Mouse (Mus musculus) limb, embryonic 12.5 days (tissue): ENCODE data around the gene Plce1. TPM values are rescaled to one million over a fixed set of nuclear protein-coding genes. Genes with fewer than 3 reads are reported as not detected.

Experiments used
- ATAC-seq: fragments of 200-750 bp; cut with Nextera tagmentation; 2 replicates; pipeline ENCODE4 v1.8.0; 2017; ENCODE audit warnings: low read depth, moderate TSS enrichment; ENCODE audit not compliant: insufficient number of reproducible peaks, insufficient read depth, low FRiP score, low TSS enrichment
- H3K27ac ChIP-seq: fragments of 300-500 bp; sonication (generic); 2 replicates; pipeline ENCODE4 v1.5.1; 2016; ENCODE audit warnings: mild to moderate bottlenecking, moderate library complexity
- H3K27me3 ChIP-seq: fragments of 300-500 bp; sonication (generic); 2 replicates; pipeline ENCODE4 v1.6.1; 2016; ENCODE audit warnings: mild to moderate bottlenecking, moderate library complexity
- H3K36me3 ChIP-seq: fragments of 300-500 bp; sonication (generic); 2 replicates; pipeline ENCODE4 v1.6.1; 2016; ENCODE audit warnings: mild to moderate bottlenecking, moderate library complexity
- H3K4me1 ChIP-seq: fragments of 300-500 bp; sonication (generic); replicated peaks from 2 replicates; pipeline ENCODE4 v1.6.1; 2016
- H3K4me2 ChIP-seq: fragments of 300-500 bp; sonication (generic); 2 replicates; pipeline ENCODE4 v1.6.1; 2016; ENCODE audit warnings: mild to moderate bottlenecking, moderate library complexity
- H3K4me3 ChIP-seq: fragments of 300-500 bp; sonication (generic); replicated peaks from 2 replicates; pipeline ENCODE4 v1.5.1; 2016; ENCODE audit warnings: mild to moderate bottlenecking
- H3K9ac ChIP-seq: fragments of 300-500 bp; sonication (generic); replicated peaks from 2 replicates; pipeline ENCODE4 v1.6.1; 2016; ENCODE audit warnings: mild to moderate bottlenecking, moderate library complexity
- H3K9me3 ChIP-seq: fragments of 300-500 bp; sonication (generic); 2 replicates; pipeline ENCODE4 v1.6.1; 2016; ENCODE audit warnings: mild to moderate bottlenecking, moderate library complexity
- WGBS: fragments of 180-500 bp; shearing (Covaris S2); methylation state at CpG from one replicate; pipeline ENCODE4 v1.1.7; 2016; 5-methylcytosine and 5-hydroxymethylcytosine counted together
- polyA plus RNA-seq: library from polyadenylated mRNA; unstranded; fragments of >200 nt; fragmentation: Nextera tagmentation; extraction: Ambion mirVana; gene quantifications from 2 replicates; pipeline ENCODE4 v1.2.1, GENCODE M21; 2016

The Plce1 gene
- polyA plus RNA-seq, result 6.7 and 7.1 TPM in 2 replicates

DNA sequence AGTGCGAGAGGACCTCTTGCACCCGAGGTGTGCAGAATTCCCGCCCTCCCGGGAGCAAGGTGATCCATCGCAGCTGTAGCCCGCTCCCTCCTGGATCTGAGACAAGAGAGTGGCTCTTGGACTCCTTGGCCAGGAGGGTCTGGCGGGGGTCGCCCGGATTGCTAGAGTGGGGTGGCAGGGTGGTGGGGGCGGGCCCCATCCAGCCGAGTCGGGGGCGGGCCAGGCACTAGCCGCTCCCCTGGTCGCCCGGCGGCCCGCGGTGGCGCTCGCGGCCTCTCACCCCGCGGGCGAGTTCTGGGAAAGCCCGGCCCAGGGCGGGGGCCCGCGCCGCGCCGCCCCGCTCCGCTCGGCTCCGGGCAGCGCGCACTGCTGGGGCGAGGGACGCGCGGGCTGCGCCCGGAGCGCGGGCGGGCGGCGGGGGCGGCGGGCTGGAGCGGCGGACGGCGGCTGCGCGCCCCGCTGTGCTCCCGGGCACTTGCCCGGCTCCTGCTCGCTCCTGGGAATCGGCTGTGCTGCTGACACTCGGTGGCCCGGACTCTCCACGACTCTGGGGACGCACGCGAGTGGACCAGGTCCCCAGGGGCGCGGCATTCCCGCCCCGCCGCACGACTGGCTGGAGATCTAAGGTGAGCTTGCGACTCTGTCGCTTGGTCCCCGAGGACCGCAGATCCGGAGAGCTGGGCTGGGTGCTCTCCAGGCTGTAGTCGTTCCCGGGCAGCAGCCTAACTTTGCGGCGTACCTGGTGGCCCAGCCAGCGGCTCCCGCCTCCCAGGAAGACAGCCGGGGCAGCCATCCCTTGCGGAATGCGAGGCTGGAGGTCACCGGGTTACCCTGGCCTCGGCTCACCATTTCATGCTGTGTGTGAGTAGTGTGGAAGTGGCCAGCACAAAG lies at the start of gene Plce1:
Gene Plce1 (plus strand): TSS at position 379 of the 891 bp plus-strand sequence.
- peak within 1 kb of the TSS; percentile 81 for H3K9ac ChIP-seq
- peak within 1 kb of the TSS; percentile 80 for H3K4me3 ChIP-seq
- H3K9me3 ChIP-seq, result no peaks in the 10 kb centered on the region
- peak within 1 kb of the TSS; percentile 73 for H3K27ac ChIP-seq
- H3K4me1 ChIP-seq, result peaks cover 56% of the 10 kb centered on the region
- peak; percentile 60 for ATAC-seq
- peaks cover 10% of the 10 kb centered on the region for H3K27me3 ChIP-seq
- H3K4me2 ChIP-seq, result peak within 1 kb of the TSS; percentile 86
- under 1% methylated on average over 41 of the region's 90 CpGs for WGBS
- no peaks in the 10 kb centered on the region for H3K36me3 ChIP-seq

DNA sequence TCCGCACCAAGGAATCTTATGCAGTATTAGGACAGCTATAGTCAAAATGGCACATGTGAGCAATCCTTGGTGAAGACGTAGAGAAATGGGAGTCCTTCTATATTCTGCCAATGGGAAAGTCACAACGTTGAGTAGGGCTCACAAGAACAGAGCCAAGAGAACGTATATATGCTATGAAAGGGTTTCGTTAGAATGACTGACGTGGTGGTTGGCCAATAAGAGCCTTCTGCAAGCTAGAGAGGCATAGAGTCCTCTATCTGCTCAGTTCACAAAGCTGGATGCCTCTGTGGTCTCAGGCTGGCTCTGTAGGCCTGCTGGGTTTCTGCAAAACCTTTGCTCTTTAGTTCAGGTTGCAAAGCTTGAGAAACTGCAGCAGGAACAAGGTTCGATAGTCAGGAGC lies 49.6 kb upstream of the Plce1 start:
- ATAC-seq, result no peak

DNA sequence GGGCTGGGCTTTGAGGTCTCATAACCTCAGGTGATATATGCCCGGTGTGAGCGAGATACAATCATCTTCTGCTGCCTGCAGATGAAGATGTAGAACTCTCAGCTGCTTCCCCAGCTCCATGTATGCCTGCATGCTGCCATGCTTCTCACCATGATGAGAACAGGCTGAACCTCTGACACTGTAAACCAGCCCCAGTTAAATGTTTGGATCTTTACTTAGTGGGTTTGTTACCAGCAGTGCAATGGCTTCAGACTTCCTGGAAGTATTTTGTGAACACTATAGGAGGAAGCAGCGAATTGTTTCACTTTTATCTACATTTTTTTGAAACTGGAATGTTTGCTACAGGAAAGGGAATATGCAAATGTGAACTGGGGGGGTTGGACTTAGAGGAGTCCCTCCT lies 48.9 kb upstream of the Plce1 start:
- Histone ChIP-seq H3K4me2 (no peak overlapping the region), H3K4me1 (no peaks in the 10 kb centered on the region), H3K27ac (no peak overlapping the region), H3K4me3 (no peak overlapping the region), H3K9me3 (peaks cover 6% of the 10 kb centered on the region; the same call in 1 of the 2 replicates), H3K9ac (no peak overlapping the region), H3K36me3 (no peaks in the 10 kb centered on the region), H3K27me3 (no peaks in the 10 kb centered on the region)
- WGBS, result 82% methylated on average over 3 of the region's 3 CpGs
- no peak for ATAC-seq

More for the DNA sequence above, 49.6 kb upstream of the Plce1 start:
- no peaks in the 10 kb centered on the region for H3K4me1 ChIP-seq
- 72% methylated on average over 7 of the region's 7 CpGs for WGBS
- no peak overlapping the region for H3K4me2 ChIP-seq
- H3K27ac ChIP-seq, result no peak overlapping the region
- H3K4me3 ChIP-seq, result no peak overlapping the region
- H3K27me3 ChIP-seq, result no peaks in the 10 kb centered on the region
- peaks cover 6% of the 10 kb centered on the region; the same call in 1 of the 2 replicates for H3K9me3 ChIP-seq
- H3K36me3 ChIP-seq, result no peaks in the 10 kb centered on the region
- no peak overlapping the region for H3K9ac ChIP-seq

DNA sequence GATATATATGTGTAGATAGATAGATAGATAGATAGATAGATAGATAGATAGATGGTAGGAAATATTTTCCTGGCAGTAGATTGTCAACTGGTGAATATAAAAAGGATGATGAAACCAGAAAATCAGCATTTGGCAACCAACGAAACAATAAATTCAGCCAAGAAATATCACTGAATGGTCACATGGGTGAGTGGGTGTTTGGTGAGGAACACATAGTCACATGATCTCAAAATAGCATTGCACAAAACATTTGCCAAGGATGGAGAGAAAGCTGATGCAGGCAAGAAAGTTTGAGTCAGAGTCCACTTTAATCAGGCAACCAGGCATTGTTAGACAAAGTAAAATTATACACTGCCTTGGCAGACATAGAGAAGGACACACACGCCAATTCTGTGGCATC lies 47.5 kb upstream of the Plce1 start:
- no peak overlapping the region for H3K4me3 ChIP-seq
- WGBS, result 86% methylated on average over 2 of the region's 2 CpGs
- no peaks in the 10 kb centered on the region for H3K27me3 ChIP-seq
- H3K9ac ChIP-seq, result no peak overlapping the region
- no peak overlapping the region for H3K27ac ChIP-seq
- no peak for ATAC-seq
- H3K4me2 ChIP-seq, result no peak overlapping the region
- peaks cover 6% of the 10 kb centered on the region; the same call in 1 of the 2 replicates for H3K9me3 ChIP-seq
- no peaks in the 10 kb centered on the region for H3K36me3 ChIP-seq
- H3K4me1 ChIP-seq, result no peaks in the 10 kb centered on the region

DNA sequence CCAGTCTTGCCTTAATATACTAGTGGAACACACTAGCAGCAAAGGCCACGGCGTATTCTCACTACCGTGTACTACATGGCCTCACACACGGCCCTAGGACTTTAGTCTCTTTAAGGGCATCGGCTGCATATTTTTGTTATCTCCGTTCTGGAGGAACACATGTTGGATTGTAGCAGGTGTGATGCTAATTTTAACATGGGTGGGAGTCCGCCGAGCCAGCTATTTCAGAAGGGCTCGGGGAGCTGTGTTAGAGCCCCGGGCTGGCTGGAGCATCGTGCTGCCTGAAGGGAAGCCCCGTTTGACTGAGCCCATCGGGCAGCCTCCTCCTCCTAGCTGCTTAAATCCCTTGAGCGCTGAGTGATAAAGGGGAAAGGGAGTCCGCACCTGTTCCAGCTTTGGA lies 45.7 kb upstream of the Plce1 start:
- no peaks in the 10 kb centered on the region for H3K4me1 ChIP-seq
- H3K36me3 ChIP-seq, result no peaks in the 10 kb centered on the region
- ATAC-seq, result no peak
- H3K27ac ChIP-seq, result no peak overlapping the region
- no peak overlapping the region for H3K9ac ChIP-seq
- no peak overlapping the region for H3K4me2 ChIP-seq
- 88% methylated on average over 15 of the region's 15 CpGs for WGBS
- H3K9me3 ChIP-seq, result peaks cover 6% of the 10 kb centered on the region; the same call in 1 of the 2 replicates
- no peak overlapping the region for H3K4me3 ChIP-seq
- H3K27me3 ChIP-seq, result no peaks in the 10 kb centered on the region

DNA sequence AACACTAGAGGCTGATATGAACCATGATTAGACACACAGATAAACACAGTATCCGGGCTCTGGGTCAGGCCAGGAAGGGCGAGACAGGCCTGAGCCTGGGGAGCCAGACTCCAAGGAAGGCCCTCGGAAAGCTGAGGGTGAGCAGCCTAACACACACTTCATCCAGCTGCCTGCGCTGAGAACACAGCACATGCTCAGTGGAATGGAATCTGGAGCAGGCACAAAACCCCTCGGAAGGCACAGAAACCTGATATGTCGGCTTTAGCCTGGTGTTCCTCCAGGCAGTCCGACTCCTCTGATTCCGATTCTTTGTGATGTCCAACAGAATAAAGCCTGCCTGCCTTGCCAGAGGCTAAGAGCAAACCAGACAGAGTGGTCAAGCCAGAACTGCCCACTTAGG lies 39.0 kb upstream of the Plce1 start:
- Histone ChIP-seq H3K27ac (no peak overlapping the region), H3K9ac (no peak overlapping the region), H3K4me2 (no peak overlapping the region), H3K4me1 (no peaks in the 10 kb centered on the region), H3K36me3 (no peaks in the 10 kb centered on the region), H3K27me3 (no peaks in the 10 kb centered on the region), H3K4me3 (no peak overlapping the region), H3K9me3 (no peaks in the 10 kb centered on the region)
- 48% methylated on average over 8 of the region's 8 CpGs for WGBS
- ATAC-seq, result no peak

DNA sequence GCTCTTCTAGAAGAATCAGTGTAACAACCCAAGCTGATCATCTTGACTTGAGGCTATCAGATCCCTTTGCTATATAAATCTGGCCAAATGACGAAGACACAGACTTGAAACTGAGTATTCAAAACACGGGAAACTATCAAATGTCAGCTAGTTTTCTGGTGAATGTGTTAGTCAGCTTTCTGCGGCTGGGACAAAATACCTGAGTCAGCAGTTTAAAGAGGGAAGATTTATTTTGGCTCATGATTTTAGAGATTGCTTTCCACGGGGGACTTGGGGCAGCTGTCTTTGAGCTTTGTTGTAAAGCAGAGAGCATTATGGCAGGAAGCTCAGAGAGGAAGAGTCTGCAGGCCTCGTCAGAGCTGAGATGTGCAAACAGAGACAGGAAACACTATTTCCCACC lies 35.2 kb upstream of the Plce1 start:
- H3K9me3 ChIP-seq, result no peaks in the 10 kb centered on the region
- WGBS, result 69% methylated on average over 5 of the region's 5 CpGs
- H3K27me3 ChIP-seq, result no peaks in the 10 kb centered on the region
- ATAC-seq, result no peak
- H3K4me3 ChIP-seq, result no peak overlapping the region
- H3K9ac ChIP-seq, result no peak overlapping the region
- no peaks in the 10 kb centered on the region for H3K4me1 ChIP-seq
- no peak overlapping the region for H3K27ac ChIP-seq
- H3K36me3 ChIP-seq, result no peaks in the 10 kb centered on the region
- H3K4me2 ChIP-seq, result no peak overlapping the region

DNA sequence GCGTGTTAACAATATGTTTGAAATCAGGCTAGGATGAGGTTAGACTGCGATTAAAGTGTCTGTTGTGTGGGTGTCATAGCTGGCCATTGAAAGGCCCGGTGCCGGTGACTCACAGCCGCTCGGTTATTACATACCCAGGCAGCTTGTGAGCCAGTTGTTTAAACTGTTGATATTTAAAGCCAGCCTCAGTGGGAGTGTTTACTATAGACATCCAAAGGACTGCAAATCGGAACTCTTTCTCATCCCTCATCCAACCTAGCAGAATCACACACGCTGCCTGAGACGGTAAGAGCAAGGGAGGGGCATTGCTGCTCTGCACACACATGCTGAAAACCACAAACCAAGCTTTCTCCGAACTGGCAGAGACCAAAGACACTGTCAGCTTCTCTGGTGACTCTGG lies 25.7 kb upstream of the Plce1 start:
- ATAC-seq, result no peak
- Histone ChIP-seq H3K9me3 (peaks cover 7% of the 10 kb centered on the region; the same call in 1 of the 2 replicates), H3K4me2 (no peak overlapping the region), H3K4me3 (no peak overlapping the region), H3K9ac (no peak overlapping the region), H3K4me1 (no peaks in the 10 kb centered on the region), H3K36me3 (no peaks in the 10 kb centered on the region), H3K27ac (no peak overlapping the region), H3K27me3 (no peaks in the 10 kb centered on the region)
- 83% methylated on average over 10 of the region's 10 CpGs for WGBS

DNA sequence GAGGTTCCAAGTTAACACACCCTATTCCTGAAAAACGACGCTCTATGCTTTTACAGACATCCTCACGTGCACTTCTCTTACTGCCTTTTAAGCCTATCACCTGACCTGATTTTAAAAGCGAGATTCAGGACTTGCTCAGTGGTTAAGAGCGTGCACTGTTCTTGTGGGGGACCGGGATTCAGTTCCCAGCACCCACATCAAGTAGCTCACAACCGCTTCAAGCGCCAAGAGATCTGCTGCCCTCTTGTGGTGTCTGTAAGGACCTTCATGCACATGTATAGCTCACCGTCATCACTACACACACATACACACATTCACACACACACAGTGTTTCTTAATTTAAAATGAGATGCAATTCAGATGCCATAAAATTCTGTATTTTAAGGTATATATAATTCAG lies 21.9 kb upstream of the Plce1 start:
- Histone ChIP-seq H3K27ac (no peak overlapping the region), H3K27me3 (no peaks in the 10 kb centered on the region), H3K4me2 (no peak overlapping the region), H3K9me3 (peaks cover 7% of the 10 kb centered on the region; the same call in 1 of the 2 replicates), H3K4me3 (no peak overlapping the region), H3K36me3 (no peaks in the 10 kb centered on the region), H3K9ac (no peak overlapping the region), H3K4me1 (no peaks in the 10 kb centered on the region)
- WGBS, result 94% methylated on average over 9 of the region's 9 CpGs
- no peak for ATAC-seq

DNA sequence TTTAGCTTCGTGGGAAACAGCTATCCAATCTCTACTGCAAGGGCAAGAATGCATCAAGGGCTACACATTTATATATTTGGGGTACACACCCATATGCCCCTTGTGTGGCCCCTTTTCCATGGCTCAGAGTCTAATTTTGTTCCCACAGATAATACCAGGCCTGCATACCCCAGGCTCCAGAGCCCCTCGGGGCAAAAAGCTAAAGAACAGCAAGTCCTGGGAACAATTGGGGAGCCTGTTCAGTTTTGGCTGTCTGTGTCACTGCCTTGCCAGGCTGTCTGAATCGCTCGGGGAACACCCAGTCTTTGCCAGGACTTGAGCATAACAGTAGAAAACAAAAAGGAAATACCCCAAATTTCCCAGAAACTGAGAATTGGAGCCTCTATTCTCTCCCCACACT lies 20.2 kb upstream of the Plce1 start:
- Histone ChIP-seq H3K36me3 (no peaks in the 10 kb centered on the region), H3K4me1 (no peaks in the 10 kb centered on the region), H3K4me3 (no peak overlapping the region), H3K4me2 (no peak overlapping the region), H3K27me3 (no peaks in the 10 kb centered on the region), H3K27ac (no peak overlapping the region), H3K9ac (no peak overlapping the region), H3K9me3 (peaks cover 7% of the 10 kb centered on the region; the same call in 1 of the 2 replicates)
- WGBS, result 82% methylated on average over 4 of the region's 4 CpGs
- no peak for ATAC-seq

DNA sequence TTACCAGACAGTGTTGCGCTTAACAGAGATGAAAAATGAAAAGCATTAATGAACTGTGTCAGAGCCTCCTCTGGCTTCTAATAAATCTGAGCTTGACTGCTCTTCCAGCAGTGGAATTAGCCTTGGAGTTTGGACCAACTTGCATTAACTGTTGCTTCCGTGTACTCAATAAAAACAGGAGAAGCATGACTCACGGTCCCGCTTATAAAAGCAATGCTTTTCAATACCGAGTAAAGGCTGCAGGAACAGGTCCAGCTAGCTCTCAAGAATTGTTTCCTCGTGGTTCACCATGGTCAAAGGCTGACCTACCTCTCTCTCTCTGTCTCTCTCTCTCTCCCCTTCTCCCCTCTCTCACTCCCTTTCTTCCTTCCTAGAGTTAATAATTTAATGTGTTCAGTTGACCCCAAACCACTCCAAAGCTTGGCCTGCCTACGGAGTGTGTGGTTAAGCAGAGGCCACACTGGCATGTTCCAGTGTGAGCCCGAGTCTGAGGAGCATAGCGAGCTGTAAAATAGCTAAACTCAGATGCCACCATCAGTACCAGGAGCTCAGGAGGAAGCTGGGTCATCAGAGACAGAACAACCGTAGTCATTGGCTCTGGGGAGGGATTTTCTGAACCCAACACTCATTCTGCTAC lies 10.5 kb upstream of the Plce1 start:
- H3K27me3 ChIP-seq, result no peaks in the 10 kb centered on the region
- H3K9me3 ChIP-seq, result no peaks in the 10 kb centered on the region
- no peak overlapping the region for H3K4me2 ChIP-seq
- H3K36me3 ChIP-seq, result no peaks in the 10 kb centered on the region
- H3K4me3 ChIP-seq, result no peak overlapping the region
- no peak for ATAC-seq
- no peak overlapping the region for H3K9ac ChIP-seq
- 83% methylated on average over 10 of the region's 10 CpGs for WGBS
- H3K27ac ChIP-seq, result no peak overlapping the region
- no peaks in the 10 kb centered on the region for H3K4me1 ChIP-seq
